Mouse (Mus musculus) embryo, embryonic 11 days (tissue): ENCODE measurements at regions not wholly inside any gene's neighbourhood (a gene's known extent, or its start where the extent isn't known, plus 50 kb on each side); places are given as distances from the start of the nearest gene placed in this dataset.
A peak's percentile ranks its signal among the peaks of the same experiment; 100 is the strongest.
"Not testable (repeated sequence)": the region's sequence is repeated elsewhere in the genome, so short reads cannot be mapped to it uniquely, and the experiment has no call there.

Source experiments
- DNase-seq: peaks from one replicate; pipeline ENCODE4 v3.0.0-alpha.2; 2015

DNA sequence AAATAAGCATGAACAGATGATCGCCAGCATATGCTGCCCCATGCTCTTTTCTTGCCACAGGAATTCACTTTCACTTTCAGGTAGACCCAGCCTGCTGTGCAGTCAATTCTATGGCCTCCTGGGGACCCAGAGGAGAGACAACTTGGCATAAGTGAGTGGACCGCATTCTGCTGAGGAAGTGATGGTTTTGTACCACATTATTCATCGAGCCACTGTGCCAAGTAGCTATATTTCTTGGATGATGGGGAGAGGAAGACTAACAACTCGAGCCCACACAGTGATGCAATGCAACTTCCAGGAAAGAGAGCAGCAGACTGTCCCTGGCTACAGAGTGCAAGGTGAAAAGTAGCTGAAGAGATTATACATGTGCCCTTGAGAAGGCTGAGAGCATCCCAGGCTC, 515.8 kb upstream of the Kif18a start:
- no peak for DNase-seq

DNA sequence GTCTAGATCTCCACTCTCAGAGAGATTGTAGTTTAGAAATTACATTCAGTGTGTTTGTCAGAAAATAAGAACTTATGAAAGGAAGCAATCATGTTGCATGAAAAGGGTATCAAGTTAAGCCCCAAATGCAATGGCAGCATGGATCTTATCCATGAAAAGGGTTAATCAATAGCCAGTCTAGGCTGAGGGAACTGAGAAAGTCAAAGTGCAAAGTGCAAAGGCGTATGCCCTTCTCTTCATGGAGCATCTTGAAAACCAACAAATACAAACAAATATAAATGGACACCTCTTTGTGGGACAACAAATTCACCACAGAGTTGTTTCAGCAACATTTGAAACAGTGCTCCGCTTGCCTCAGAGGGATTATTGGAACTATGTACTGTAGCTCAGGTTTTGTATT, 514.1 kb upstream of the Kif18a start:
- no peak for DNase-seq

DNA sequence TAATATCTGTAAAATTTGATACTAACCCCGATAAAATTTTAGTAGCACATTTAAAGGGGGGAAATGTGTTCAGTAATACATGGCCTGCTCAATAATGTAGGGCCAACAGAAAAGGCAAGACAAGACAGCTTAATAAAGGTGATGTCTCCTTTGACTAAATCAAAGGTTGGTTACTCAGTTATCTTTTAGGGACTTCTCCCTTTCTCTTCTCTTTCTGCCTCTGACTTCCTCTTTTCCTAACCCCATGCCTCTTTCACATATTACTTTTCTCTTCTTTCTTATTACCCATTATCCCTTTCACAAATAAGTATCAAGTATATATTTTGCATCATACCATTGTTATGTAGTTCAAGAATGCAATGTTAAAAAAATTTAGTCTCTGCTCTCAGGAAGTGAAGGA, 510.2 kb upstream of the Kif18a start:
- no peak for DNase-seq

DNA sequence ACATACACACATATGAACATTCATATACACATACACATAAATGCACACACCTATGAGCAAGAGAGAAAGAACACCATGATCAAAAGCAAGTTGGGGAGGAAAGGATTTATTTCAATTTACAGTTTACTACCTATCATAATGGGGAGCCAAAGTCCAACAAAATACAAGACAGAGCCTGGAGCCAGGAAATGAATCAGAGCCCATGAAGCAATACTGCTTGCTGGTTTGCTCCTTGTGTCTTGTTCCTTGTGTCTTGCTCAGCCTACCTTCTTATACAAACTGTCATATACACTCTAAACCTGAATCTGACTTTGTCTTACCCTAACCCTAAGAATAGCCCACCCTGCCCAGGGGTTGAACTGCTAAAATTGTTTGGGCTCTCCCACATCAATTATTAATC, 497.1 kb upstream of the Kif18a start:
- DNase-seq = no peak

DNA sequence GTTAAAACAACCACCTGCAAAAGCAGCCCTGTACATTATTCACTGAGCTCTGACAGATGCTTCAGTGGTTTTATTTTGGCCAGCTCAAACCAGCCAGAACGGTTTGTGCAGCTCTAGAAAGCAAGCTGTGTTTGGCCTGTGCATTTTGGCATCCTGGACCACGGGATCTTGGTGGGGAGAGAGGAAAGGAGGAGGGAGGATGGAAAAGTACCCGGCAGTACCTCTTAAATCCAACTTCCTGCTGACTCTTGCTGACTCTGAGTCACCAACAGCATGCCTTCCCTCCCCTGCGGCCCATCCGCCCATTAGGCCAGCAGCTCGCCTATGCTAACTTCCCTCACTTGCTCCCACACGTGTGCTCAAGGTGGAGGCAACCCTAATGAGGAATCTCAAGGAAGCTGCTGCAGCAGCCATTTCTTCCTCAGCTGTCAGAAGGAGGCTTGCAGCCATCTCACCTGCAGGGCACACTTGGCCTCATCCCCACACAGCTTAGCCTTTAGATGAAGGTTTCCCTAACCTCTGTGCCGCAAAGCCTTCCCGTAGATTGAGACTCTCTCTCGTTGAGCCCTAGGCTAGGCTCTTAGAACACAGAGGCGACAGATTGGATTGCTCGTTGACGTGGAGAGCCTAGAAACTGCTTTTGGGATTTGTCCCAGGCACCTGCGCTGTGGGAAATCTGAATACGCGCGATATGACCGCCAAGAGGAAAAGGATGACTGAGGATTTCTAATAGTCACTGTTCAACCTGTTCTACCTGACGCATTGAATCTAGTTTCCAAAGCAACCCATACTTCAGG, 495.2 kb upstream of the Kif18a start:
- DNase-seq = no peak

DNA sequence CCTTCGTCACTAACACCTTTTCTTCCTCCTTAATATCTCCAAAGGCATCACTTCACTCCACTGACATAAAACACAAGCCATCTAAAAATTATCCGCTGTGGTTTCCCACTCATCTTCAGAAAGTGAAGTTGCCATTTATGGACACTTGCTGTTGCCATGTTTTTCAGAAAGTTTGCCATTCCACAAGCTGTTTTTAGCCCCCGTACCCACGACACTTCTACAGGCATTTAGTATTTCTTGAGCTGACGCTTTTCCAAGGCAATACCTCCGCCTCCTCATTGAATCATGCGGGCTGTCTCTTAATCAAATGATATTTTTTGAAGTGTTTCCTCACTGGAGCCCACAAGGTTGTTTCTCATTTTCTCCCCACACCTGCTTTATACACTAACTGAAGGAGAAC, 491.4 kb upstream of the Kif18a start:
- no peak for DNase-seq

DNA sequence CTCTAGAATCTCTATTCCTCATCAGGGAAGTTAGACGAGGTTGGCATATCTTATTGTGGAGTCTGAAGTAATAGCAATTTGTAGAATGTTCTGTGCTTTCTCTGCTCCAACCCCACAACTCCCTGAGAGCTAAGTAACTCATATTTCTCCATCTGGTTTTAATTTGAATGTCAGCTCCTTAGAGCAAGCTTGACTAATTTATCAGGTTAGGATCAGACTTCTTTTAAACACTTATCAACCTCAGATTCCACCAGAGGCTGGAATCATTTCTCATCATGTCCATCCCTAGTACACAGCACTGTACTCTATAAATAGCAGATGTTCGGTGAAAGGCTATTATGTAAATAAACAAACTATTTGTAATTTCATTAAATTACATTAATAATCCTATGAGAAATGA, 485.4 kb upstream of the Kif18a start:
- DNase-seq = peak; percentile 37

DNA sequence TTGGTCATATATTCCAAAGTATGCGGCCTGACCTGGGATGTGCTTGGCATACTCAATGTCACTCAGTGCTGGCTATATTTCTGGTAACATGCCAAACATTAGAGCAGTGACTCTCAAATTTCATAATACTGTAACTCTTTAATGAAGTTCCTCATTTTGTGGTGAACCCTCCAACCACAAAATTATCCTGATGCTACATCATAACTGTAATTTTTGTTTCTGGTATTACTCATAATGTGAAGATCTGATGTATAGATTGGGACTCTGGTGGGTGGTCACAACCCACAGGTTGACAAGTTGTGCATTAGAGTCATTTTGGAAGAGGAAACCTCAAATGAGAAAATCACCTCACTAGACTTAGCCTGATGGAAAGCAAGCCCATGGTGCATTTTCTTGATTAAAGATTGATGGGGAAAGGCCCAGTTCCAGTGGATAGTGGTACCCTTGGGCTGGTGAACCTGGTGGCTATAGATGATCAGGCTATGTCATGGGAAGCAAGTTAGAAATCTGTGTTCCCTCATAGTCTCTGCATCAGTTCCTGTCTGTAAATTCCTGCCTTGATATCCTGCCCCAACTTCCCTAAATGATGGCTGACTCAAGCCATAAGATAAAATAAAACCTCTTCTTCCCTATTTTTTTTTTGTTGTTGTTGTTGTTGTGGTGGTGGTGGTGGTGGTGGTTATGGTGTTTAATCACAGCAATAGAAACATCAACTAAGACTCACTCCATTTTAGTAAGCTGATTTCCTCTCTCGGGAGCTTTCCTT, 483.5 kb upstream of the Kif18a start:
- DNase-seq = no peak

DNA sequence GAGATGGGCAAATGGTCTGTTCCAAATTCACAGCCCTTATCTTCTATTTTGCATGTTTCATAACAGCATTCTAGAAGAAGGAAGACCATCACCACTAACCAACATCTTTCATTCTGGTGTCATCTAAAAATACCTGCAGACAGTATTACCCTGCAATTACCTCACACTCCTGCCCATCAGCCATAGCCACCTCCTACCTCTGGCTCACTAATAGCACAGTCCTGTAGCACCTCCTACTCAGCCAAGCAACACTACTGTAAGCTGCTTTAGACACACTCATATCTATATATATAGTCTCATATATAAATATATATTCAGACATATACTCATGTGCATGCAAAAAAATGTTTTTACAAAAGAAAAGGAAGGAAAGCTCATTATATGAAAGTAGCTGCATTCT, 468.2 kb upstream of the Kif18a start:
- DNase-seq = no peak

DNA sequence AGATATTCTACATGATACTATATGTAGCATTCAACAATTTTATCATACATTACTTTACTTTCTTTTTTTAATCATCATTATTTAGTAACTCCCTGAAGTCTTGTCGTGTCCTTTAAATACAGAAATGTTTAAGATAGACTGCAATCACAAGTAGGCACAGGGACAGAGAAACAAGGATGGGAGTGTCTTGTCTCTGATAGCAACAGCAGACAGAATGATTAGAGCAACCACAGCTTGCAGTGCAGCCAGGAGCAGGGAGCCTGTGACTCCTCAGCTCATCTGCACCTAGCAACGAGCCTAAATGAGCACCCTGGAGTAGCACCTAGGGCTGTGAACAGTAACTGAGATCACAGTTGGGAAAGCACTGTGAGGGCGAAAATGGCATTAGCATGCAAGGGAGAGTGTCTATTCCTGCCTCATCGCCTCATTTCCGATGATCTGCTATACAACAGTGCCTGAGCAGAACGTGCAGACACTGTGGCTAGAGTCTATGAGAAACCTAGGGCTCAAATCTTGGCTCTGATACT, 467.4 kb upstream of the Kif18a start:
- DNase-seq = no peak

DNA sequence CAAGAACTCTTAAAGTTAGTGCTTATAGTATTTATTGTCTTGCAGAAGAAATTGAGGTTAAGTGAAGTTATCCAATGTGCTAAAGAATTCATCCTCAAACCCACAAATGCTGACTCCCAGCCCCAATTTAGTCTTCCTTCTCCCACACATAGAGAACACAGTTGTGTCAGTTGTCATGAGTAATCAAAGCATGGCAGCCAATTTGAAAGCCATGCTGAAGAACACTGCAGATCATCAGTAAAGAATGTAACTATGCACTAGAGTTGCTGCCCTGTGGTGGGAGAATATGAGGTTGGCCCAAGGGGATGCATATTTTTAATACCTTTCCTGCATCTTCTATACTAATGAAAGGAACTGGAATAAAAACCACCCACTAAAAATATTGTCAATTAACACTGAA, 464.0 kb upstream of the Kif18a start:
- no peak for DNase-seq

DNA sequence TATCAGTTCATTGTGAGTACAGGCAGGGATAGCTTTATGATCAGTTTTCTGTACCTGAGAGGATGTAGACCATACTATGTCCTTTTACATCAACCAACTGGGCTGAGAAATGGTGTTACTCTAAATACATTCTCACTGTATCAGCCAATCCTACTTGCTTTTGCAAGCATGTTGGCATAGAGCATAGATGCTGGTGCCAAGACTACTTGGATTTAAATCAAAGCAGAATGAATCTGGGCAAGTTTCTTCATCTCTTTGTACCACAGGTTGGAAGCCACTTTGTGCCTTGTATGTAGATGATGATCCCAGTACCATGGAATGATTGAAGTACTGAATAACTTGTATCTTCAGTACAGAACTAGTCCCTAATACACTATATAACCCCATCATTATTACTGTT, 456.5 kb upstream of the Kif18a start:
- DNase-seq = no peak

DNA sequence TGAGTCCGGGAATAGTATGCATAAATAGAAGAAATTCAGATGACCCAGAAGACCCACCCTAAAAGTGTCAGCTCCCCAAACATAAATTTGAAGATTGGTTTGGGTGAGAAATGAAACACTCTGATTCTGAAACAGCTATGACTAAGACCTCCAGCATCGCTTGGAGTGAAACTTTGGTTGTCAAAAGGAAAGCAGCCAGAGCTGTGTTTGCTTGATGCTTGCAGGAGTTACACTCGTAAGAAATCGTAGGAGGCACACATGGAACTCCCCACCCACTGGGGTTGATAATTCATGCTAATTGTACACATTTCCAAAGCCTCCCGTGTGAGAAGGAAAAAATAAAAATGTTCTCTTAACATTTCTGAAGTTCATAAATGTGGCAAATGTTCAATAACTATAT, 454.6 kb upstream of the Kif18a start:
- no peak for DNase-seq

DNA sequence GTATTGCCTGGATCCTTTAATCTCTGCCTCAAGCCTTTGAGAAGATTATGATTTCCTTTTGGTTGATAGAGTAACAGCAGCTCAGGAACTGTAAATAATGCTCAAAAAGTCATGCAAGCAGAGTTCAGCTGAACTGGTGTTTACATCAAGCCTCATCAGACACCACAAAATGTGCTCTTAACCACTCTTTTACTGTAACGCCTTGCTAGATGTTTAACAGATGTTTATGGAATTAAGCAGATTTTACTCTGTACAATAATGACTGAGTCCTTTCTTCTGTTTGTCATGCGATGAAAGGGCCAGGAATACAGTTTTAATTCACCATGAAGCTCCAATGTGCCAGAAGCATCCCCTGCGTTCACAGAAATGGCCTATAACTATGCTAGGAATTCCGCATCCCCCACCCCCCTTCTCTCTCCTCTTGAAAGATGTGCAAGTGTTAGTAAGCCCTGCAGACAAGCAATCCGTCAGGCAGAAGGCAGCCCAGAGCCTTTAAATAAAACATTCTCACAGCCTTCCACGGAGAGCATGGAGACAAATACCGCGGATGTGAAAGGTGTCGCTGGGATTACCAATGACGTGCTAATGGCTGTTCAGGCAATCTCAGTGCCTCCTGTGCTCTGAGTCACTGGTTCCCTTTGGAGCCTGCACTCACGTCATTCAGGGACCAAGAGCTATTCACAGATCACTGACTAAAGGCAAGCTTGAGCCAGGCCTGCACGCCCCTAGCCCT, 453.3 kb upstream of the Kif18a start:
- peak; percentile 76 for DNase-seq

DNA sequence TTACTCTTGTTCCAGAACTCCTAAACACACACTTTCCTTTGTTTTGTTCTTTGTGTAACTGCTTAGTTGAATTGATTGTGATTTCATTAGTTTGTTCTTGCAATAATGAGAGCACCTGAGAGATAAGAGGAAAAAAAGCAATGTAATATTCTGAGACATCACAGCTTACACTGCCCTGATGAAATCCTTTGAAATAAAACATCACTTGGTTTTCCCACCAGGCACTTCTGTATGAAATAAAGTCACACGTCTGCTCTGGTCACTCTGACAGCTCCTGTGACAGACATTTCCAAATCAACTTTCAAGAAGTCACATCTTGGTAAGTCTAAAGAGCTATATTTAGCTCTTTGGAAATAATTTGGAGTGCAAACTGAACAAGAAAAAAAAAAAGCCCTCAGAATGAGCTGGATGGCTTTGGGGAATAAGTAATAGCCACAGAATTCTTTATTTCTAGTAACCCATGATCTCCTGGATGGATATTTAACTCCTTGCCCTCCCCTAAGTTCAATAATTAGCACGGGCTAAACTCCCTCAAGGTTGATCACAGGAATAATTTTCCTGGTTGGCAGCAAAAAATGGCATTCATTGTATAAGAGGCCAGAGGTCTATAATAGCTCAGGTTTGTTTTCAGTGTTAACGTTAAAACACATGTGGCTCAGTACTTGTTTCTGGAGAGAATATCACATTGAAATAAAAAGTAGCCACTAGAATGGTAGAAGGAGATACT, 452.4 kb upstream of the Kif18a start:
- DNase-seq = no peak

DNA sequence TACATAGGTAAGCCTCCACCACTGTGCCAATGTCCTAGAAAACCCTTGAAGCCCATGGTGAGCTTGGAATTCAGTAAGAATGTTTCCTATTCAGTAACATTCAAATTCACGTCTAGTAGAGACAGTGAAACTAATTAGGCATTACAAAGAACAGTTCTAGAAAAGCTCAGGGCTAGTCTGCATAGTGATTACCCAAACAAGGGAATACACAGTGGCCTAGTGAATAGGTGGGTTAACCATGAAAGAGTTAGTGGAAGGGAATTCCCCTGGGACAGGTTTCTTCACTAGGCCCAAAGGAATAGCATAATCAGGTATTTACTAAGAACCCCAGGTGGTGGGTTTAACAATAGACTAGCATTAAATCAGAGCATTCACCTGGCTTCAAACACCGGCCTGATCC, 436.7 kb upstream of the Kif18a start:
- DNase-seq = not testable (repeated sequence)

DNA sequence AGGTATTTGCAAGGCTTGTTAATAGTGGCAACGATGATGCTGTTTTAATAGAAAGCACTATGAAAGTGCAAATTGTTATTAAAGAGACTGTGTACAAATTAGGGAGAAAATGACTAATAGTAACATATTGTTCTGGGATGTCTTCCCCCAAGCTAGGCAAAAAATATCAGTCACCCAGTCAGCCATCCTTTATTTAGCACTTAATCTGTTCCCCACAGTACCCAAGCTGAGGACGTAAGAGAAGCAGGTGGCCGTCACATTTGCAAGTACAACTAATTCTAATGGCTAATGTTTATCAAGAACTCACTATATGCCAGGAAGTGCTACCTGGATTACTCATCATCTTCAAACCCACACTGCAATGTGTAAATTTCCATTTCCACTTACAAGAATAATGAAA, 432.5 kb upstream of the Kif18a start:
- no peak for DNase-seq

DNA sequence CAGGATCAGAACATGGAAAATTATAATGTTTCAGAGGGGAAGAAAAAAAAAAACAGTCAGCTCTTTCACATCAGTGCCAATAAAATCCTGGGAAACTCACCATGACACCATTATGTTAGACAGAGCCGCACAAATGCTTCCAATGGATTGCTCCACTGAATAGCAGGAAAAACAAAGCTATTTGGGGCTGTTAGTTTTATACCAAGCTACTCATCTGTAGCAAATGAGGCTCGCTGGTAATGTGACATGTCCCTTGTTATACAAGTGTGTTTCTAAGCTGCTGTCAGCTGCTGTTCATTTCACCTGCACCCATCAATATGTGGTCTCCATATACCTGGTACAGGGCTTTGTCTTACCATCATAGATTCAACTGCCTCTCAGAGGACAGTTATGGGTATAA, 426.1 kb upstream of the Kif18a start:
- no peak for DNase-seq

DNA sequence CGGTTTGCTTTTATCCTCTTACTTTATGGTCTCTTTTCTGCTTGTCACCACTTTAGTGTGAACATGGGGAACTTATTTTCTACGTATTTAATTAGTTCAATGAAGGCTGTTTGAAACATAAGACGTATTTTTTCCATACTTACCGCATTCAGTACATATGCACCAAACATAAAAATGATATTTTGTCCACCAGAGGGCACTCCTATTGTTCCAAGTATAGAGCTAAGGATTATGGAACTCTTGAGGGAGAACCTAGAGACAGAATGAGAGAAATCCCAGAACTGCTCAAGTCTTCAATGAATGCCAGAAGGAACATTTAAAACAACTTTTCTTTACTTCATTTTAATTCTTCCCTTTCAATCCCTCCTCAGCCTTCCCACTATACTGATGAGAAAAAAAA, 403.4 kb upstream of the Kif18a start:
- DNase-seq = peak; percentile 65

DNA sequence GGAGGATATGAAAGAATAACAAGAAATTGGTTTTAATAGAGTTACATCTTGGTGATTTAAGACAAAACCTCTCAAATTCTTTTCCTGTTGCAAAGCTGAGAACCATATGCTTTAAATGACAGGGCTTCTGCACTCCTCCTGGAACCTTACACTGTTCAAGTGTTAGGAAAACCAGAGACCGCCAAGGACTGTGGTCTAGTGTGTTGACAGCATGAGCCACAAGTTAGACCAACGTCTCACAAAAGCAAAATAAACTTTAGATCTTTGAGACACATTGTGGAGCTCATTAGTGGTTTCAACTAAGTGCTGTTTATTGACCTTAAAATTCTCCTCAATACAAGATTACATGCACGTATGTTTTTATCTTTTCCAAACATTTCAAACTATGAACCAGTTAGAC, 402.9 kb upstream of the Kif18a start:
- DNase-seq = peak; percentile 9

DNA sequence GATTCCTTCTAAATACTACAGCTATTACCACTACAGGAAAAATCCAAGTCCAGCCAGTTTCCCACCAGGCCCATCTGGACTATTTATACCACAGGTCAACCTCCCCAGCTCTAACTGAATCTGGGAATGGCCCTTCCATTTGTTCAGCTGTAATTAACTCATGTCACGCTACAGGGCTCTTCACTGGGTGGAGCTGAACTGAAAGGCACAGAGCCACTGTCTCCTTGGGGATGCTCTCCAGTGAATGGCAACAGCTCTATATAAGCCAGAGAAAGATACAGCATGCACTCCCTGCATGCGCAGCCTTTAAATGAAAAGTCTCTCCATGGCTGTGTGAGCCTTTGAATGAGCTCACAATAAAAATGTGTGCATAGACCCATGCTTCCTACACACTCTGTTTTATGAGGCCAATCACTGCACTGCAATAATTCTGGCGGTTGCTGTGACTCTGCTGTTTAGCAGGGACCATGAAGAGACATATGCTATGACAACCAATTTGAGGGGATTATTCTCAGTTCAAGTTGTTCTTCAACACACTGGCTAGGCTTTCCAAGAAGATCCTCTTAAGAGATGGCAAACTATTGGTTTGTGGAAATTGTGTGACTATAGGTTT, 376.3 kb upstream of the Kif18a start:
- DNase-seq = peak; percentile 34

DNA sequence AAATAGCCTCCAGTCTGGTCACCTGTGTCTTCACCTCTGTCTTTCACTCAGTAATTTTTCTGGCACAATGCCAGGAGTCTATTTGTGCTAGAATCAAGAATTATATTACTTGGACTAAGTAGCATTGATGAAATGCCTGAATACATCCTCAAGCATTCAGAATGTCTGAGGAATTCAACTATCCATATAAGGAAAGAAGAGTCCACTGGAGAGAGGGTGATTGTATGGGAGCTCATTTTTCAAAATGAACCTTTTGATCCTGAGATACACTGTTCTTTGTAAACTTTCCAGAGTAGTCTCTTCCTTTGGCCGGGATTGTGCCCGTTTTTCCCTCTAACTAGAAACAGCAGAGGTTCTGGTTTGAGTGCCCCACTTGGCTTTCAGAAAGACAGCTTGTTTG, 367.0 kb upstream of the Kif18a start:
- DNase-seq = no peak

DNA sequence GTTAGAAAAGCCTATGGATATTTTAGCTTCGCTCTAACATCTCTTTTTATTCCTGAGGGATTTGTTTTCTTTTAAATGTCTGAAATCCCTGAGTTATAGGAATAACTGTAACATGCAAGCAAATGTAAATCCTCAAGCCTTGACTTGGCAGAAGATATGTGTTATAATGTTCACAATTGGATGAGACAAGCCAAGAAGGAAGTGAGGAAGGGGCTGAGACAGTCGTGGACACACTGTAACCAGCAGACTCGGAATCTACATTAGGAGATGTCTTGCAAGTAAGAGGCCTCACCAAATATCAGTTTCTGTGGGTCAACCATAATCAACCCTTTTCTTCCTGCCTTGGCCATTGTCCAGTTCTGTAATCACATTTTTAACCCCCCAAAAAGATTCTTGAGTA, 366.6 kb upstream of the Kif18a start:
- DNase-seq = no peak
